Mouse (Mus musculus) layer of hippocampus, adult 2 months (tissue): ENCODE results near the gene Fbxl22. TPM values are rescaled to one million over a fixed set of nuclear protein-coding genes. Genes with fewer than 3 reads are reported as not detected.
A peak's percentile ranks its signal among the peaks of the same experiment; 100 is the strongest.

Experiments used
- DNase-seq, 2 experiments: peaks; one replicate each; pipeline ENCODE4 v3.0.0; 2022; ENCODE audit warnings: low spot score in 2 of 2
- H3K27ac ChIP-seq: fragments of 200-600 bp; 2 replicates; pipeline ENCODE4 v1.8.1; 2022
- H3K4me3 ChIP-seq: fragments of 200-600 bp; 2 replicates; pipeline ENCODE4 v1.8.1; 2022; ENCODE audit warnings: mild to moderate bottlenecking
- CTCF ChIP-seq: fragments of 200-600 bp; conservative IDR thresholded peaks from 2 replicates; pipeline ENCODE4 v1.8.1; 2022; ENCODE audit warnings: antibody characterized with exemption, mild to moderate bottlenecking, moderate library complexity
- total RNA-seq, 2 experiments: library from RNA; stranded (reverse); gene quantifications; 2 replicates each; pipeline ENCODE4 v1.2.3; 2021

Fbxl22 gene
- total RNA-seq, 2 experiments from 2014 or later: 0.22 to 0.38 TPM

DNA sequence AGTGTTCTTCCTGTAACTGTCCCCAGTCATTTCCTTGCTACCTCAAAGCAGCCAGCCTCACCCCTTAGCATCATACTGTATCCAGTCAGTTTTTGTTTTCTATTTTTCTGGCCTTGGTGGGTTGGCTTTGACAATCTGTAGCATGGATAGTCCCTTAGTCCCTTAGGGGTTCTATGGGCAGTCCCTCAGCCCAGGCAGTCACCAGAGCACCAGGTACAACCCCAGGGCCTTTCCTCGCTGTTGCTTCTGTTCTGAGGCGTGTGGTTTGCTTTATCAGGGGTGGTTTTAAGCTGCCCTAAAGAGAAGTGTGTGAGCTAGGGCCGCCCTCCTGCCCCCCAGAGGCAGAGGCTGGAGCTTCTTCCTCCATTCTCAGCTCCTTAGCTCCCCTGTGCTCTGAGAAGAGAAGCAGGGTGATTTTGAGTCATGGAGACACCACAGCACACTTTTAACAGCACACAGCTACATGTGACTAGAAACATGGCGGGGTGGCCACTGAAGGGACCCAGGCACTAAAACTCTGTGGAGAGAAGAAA, 10.4 kb downstream of the Fbxl22 start:
- TF ChIP-seq CTCF: peak; percentile 30
- Histone ChIP-seq H3K27ac (peak overlapping the region; percentile 71), H3K4me3 (no peak overlapping the region)
- no peak for DNase-seq

DNA sequence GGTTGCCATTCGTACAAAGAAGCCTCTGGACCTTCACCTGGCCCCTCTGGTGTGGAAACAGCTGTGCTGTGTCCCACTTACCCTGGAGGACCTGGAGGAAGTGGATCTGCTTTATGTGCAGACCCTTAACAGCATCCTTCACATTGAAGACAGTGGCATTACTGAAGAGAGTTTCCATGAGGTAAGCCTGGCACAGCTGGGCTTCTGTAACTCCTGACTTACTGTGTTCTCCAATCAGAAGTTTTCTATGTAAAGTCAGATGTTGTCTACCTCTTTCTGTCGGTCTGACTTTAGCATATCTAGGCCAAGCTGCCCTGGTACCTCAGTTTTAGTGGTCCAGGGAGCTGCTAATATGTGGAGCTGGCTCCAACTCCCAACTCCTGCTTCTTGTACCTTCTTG, 13.1 kb downstream of the Fbxl22 start:
- H3K27ac ChIP-seq: no peak overlapping the region

DNA sequence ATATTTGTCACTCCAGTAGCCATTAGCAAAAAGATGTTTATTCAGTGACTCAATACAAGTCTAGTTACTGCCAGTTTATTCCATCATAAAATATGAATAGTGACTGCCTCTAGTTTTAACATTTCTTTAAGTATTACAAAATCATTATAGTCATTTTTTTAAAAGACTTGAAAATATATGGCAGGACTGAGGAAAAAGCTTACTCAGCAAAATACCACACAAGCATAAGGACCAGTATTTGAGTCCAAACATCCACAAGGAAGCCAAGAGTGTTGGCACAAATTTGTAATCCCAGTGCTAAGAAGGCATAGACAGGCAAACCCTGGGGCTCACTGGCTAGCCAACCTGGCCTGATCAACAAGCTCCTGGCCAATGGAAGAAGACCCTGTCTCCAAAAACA, 20.4 kb downstream of the Fbxl22 start:
- no peak overlapping the region for H3K4me3 ChIP-seq
- TF ChIP-seq CTCF: no peak
- DNase-seq: no peak
- H3K27ac ChIP-seq: no peak overlapping the region

More for the DNA sequence above, 13.1 kb downstream of the Fbxl22 start:
- TF ChIP-seq CTCF: no peak
- no peak for DNase-seq
- H3K4me3 ChIP-seq: no peak overlapping the region

DNA sequence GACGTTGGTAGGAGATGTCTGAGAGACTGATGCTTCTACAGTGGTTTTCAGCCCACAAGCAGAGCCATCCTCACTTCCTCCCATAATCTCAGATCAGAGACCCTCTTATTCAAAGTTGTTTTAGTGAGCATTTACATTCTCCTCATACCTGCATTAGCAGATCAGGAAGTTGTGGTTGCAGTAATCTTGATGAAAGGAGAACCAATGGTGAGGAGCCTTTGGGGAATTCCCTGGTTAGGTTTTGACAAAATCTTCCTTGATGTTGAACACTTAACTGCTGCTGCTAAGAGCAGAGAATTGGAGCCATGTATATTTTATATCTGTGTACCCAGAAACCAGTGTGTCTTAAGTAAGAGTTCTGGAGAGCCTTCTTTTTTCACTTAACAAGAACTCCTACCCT, 22.0 kb downstream of the Fbxl22 start:
- TF ChIP-seq CTCF: no peak
- DNase-seq: no peak
- Histone ChIP-seq H3K4me3 (no peak overlapping the region), H3K27ac (no peak overlapping the region)

DNA sequence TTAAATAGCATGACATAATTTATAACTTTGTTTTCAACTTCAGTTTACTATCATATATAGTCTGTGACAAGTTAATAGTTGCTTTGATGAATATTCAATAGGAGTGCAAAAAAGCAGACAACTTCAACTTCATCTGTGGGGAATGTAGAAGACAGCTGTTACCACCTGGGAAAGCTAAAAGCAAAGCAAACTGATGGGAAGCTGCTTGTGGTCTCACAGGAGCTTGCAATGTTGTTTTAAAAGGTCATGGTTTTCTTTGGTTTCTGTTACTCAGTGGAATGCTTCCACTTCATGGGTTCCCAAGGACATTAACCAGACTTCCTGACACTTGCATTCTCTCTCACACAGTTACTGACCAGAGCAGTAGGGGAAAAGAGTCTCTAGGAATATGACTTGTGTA, 25.6 kb downstream of the Fbxl22 start:
- Histone ChIP-seq H3K27ac (no peak overlapping the region), H3K4me3 (no peak overlapping the region)
- TF ChIP-seq CTCF: no peak
- no peak for DNase-seq

DNA sequence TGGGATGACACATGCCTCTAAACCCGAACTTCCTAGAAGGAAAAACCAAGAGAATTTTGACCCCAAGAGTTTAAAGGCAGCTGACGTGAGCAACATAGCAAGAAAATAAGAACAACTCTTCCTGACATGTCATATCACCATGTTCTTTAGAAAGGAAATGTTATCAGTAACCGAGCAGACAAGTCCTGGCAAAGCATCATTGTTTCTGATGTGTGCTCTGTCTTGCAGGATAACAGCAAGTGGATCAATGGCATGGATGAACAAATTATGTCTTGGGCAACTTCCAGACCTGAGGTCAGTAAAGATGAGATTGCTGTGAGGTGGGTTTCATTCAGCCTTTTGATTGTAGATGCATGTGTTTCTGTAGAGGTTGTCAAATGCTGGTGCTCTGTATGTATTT, 31.0 kb downstream of the Fbxl22 start:
- no peak for DNase-seq
- no peak overlapping the region for H3K27ac ChIP-seq
- H3K4me3 ChIP-seq: no peak overlapping the region
- TF ChIP-seq CTCF: no peak

DNA sequence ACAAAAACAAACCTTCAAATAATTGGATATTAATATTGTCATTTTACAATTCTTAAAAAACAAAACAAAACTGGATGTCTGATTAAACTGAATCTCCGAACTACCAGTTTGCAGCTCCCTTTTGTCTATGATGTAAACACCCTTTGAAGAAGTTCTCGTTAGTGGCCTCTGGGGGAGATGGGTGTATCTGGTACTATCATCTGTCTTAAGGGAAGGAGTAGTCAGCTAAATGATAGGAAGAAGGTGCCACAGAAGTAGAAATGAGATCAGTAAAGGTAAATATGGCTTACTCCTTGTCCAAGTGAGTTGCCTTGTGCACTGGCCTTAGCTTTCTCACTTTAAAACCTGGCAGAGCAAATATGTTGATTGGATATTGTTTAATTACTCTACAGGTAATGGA, 36.6 kb downstream of the Fbxl22 start:
- no peak overlapping the region for H3K27ac ChIP-seq
- DNase-seq: no peak
- TF ChIP-seq CTCF: no peak
- H3K4me3 ChIP-seq: no peak overlapping the region

DNA sequence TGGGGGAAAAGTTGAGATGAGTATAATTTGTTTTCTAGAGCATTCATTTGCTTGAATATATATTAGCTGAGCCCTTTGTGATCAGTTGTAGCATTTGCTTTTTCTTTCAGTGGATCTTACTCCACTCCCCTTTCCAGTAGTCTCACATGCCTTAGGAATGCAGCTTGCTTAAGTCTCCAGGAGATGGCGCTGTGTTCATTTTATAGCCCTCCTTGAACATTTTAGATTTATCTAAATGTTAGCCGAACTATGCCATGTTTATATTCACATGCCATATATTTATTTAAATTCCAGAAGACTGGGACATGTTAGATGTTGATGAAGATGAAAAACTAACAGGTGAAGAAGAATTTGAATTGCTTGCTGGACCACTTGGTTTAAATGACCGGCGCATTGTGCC, 49.3 kb downstream of the Fbxl22 start:
- TF ChIP-seq CTCF: peak; percentile 86
- no peak for DNase-seq
- H3K4me3 ChIP-seq: no peak overlapping the region
- H3K27ac ChIP-seq: no peak overlapping the region

Other genes with a start within 250 kb of the Fbxl22 start
- 100 to 1,000 TPM; 108 to 119 TPM for gene Herc1, start 164.1 kb downstream of the Fbxl22 start, total RNA-seq
- 10 to 100 TPM; 41.8 to 45.5 TPM for gene Usp3, start 78.5 kb upstream of the Fbxl22 start, total RNA-seq
- 10 to 100 TPM; 48.6 to 52.5 TPM for gene Car12, start 199.1 kb upstream of the Fbxl22 start, total RNA-seq